Mouse (Mus musculus) cortical plate, adult 2 months (tissue): Measurements from ENCODE around the gene 2510002D24Rik.

Experiments used
- CTCF ChIP-seq: fragments of 200-500 bp; IDR thresholded peaks from 2 replicates; pipeline ENCODE4 v1.5.1; 2011; ENCODE audit warnings: mild to moderate bottlenecking, control low read depth, low read length; ENCODE audit not compliant: insufficient read depth; ENCODE audit errors: extremely low read depth
- POLR2A ChIP-seq: fragments of 200-500 bp; IDR thresholded peaks from 2 replicates; pipeline ENCODE4 v1.6.1; 2011; ENCODE audit warnings: mild to moderate bottlenecking, low read length, control low read depth; ENCODE audit not compliant: insufficient read depth; ENCODE audit errors: extremely low read depth

DNA sequence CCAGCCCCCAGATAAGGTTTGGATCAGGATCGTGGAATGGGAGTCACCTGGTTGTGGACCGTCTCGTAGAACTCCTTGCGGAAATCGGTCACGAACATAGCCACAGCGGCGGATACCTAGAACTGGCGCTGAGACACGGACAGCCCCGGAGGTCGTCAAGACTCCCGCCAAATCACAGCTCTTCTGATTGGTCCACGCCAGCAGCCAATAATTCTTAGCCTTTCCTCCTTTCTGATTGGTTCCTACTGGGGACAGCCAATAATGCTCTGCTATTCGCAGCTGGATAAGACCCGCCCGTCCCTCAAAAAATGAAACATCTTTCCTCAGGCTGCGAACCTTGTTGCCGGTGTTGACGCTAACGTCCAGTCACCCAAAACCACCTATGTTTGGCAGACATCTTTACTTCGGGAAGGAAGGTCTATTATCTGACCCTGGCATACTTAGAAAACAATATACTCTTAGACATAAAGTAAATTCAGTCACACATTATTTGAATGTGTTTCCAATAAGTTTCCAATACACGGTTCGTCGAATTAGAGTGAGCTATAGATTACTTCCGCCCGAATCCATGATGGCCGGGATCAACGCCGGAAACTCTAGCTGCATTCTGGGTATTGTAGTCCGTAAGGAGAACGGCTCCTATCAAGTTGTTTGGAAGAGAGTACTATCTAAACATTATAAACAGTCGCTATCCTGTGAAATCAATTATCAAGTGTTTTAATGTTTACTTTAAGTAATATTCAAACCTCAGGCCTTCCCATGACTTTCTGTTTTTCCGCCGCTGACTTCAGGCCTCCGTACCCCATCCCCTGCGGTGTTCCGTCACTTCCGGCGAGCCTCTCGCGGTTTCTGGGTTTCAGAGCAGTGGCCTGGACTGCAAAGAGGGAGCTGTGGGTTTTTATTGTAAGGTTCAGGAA is 24.7 kb upstream of the 2510002D24Rik start, which contains the start of the genes Ufd1 and Cdc45:
- TF ChIP-seq CTCF (no peak), POLR2A (peak; percentile 61)
